Mouse (Mus musculus): ENCODE measurements around the gene Orc2. TPM values are rescaled to one million over a fixed set of nuclear protein-coding genes. Genes with fewer than 3 reads are reported as not detected.

The Orc2 gene
- 10 to 100 TPM; 13.7 to 30.8 (median 27.1) TPM for polyA plus RNA-seq (2017; shearing (Covaris generic))

DNA sequence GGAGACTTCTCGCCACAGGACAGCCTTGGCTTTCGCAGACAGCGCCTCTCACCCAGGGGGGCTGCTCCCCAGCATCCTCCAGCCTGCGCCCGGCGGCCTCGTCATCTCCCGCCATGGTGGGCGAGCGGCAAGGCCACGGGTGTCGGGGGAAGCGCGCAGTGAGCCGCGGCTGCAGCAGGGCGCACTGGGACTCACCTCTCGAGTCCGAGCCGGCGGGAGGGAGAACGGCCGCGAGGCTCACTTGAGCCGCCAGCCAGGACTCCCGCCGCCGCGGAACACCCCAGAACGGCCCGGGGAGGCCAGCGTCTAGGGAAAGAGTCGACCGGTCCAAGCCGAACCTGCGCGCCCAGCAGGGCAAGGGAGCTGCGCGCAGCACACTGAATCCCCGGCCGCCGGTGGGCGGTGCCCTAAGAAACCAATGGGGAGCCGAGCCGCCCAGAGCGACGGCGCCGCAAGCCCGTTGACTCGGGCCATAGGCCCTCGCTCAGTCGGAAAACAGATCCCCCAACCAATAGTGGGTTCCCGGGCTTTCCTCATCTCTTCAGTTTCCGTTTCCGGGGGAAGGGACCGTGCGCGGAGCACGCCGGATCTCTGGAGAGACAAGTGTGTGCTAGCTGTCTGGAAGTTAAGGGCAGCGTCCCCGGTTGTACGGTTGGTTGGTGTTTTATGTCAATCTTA, at the start of gene Orc2:
Orc2 (minus strand) TSS at position 533 of the 678 bp plus-strand sequence.
- ATAC-seq, result peak; percentile 100

DNA sequence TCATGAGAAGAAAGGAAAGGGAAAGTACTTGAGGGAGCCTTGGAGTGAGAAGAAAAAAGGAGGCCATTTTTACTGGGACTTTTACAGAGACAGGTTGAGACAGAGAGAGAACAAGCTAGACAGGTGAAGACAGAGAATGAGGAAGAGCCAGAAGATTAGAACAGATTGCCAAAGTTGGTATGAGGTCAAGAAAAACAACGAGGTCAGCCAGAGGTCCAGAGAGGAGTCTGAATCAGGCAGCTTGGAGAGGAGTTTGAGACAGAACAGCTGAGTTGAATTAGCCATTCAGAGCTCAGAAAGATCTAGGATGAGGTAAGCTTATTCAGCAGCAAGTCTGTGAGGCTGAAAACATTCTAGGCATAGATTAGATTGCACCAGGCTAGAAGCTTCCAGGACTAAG, 36.5 kb upstream of the Orc2 start:
- ATAC-seq, result no peak

DNA sequence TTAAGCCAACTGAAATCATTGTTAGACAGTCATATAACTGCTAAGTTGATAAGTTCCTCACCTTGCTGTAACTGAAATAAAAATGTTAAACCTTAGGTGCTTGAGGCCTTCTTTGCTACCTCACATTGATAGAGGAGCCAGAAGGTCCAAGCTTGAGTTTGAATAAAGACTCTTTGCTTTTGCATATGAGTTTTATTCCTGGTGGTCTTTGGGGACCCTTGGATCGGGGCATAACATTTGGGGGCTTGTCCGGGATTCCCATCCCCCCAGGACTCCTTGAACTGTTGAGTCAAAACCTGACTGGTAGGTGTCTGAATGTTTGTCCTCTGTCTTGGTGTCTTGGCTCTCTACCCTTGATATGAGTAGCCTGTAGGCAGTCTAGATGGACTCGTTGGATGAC, 2.3 kb upstream of the Orc2 start:
- no peak for ATAC-seq

DNA sequence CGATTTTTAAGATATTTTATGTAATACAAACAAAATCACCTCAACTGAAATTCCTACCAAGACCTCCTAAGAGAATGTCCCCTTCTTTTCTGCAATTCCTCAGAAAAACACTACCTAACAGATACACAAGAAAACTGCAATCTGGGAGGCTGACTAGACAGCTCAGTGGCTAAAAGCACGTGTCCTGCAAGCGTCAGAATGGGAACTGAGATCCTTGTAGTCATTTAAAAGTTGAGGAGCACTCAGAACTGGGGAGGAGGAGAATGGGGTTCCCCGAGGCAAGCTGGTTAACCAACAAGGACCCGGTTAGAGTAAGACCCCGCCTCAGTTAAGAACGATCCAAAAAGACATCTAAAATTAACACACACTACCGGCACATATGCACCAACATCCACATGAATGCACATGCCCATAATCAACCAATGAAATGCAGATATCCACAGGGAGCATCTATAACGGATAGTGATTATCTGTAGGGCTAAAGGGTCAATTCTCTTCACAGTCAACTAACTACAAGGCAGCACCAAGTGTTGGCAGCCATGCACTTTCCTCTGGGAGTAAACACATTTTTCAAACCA, 1.0 kb downstream of the Orc2 start:
- no peak for ATAC-seq

DNA sequence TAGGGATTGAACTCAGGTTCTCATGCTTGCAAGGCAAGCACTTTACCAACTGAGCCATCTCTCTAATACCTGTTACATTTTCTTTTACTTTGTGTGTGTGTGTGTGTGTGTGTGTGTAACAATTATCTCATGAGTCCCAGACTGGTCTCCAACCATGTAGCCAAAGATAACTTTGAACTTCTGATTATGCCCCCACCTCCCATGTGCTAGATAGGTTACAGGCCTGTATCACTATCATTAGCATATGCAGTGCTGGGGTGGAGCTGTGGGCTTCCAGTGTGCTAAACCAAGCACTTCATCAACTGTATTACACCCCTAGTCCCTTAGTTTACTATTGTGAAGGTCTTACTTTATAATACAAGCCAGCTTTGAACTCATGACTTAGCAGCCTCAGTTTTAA, 1.8 kb downstream of the Orc2 start:
- no peak for ATAC-seq

DNA sequence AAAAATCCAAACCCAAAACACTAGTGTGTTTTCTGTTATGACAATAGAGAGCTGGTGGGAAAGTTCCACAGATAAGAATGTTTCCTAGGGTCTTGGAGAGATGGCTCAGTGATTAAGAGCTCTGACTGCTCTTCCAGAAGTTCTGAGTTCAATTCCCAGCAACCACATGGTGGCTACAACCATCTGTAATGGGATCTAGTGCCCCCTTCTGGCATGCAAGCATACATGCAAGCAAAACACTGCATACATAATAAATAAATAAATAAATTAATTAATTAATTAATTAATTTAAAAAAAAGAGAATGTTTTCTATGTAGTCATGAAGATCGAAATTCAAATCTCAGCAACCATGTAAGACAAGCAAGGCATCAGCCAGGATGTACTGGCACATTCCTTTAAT, 6.2 kb downstream of the Orc2 start:
- no peak for ATAC-seq

DNA sequence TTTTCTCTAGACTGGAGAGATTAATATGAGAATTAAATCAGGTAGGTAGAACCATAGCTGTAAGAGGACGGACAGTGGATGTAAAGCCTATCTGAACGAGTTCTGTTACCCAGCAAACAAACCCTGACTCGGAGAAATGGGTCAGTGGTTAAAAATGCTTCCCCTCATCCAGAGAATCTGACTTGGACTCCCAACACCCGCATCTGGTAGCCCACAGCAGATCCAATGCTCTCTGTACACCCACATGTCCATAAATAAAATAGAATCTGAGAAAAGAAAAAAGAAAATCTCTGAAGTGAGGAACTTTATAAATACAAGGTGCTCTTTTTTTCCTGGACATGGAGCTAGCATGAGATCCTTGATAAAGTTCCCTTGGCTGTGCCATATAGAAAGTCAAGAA, 7.2 kb downstream of the Orc2 start:
- no peak for ATAC-seq

DNA sequence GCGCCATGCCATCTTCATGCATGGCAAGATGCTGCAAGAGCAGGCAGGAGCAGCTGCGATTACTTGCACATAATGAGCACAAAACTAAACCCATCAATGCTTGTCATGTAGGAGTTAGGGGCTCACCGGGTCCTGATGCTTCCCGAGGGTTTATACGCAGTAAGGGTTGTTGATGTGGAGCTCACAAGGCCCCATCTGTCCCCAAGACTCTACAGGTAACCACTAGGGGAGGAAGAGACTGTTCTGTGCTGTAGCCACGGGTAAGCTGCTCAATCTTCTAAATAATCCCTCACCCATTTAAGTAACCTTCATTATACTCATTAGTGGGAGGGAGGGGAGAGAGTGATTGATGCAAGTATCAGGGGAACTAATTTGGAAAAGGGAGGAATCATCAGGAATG, 9.3 kb downstream of the Orc2 start:
- no peak for ATAC-seq

DNA sequence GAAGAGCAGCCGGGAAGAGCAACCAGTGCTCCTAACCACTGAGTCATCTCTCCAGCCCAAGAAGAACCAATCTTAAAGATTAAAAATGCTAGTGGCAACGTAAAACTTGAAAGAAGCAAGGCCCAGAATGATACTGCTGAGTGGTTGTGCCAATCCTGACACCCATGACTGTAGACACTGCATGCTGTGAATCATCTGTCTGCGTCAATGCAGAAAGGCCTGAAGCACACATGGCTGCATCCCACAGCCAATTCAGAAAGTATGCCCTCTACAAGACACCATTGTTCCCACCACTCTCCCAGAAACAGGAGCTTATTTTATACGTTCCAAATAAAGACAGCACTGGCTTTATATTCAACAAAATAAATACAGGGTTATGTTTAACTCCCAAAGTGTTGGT, 22.3 kb downstream of the Orc2 start:
- no peak for ATAC-seq

DNA sequence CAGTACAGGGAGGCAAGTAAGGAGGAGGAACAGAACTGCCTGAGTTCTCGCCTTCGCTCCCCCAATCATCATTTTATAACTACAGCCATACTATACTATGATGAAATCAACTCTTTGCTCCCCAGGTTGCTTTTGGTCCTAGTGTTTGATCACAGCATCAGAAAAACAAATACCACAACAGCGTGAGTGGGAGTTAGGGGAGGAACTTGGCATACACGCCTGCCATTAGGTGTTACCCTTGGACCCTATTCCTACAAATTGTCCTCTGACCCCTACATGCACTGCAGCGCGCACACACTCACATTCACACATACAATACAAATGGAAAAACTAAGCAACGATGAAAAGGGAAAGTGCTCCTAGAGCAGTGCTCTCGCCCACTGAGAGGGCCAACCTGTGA, 29.2 kb downstream of the Orc2 start:
- no peak for ATAC-seq

DNA sequence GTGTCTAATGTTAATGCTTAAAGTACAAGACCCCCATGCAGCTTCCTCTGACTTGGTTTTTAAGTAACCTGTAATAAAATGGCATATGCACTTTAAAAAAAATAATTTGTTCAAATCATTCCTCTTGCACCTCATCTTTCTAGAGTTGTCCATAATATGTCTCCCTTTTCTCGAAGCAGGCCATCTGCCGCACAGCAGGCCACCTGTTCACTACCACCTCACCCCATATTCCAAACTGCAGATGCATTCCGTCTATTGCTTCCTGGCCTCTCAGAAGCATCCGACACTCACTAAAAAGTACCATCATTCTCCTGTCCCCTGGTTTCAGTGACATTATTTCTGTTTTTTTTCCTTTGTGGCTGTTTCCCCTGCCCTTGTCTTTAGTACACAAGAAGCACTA, 39.3 kb downstream of the Orc2 start:
- no peak for ATAC-seq

DNA sequence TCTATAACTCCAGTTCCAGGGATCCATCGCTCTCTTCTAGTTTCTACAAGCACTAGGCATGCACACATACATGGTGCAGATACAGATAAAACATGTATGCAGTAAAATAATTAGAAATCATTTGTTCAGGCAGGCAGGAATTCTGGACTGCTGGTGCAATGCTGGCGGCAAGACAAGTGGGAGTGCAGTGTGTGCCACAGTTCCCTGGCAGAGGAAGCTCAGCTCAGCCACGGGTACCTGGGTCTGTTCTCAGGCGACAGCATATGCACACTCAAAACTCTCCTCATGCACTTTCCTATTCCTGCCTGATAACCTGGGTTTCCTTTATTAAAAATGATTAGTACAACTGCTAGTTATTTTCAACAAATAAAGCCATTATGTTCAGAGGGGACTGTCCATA, 39.9 kb downstream of the Orc2 start:
- no peak for ATAC-seq

DNA sequence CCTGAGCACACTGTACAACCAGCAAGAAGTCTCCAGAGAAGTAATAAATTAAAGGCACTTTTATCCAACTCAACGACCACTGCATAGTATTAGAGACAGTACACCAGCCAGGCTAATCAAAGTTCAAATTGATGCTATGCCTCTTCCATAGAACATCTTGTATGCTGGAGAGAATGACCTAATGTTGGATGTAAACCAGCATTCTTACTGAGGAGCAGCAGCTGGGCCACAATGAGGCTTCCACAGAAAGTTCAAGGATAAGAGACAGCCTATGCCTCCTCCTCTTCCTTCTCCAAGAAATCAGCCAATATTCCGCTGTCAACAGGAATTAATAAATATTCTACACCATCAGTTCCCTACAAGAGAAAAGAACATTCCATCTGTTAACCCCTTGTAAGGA, 41.0 kb downstream of the Orc2 start:
- ATAC-seq, result no peak

DNA sequence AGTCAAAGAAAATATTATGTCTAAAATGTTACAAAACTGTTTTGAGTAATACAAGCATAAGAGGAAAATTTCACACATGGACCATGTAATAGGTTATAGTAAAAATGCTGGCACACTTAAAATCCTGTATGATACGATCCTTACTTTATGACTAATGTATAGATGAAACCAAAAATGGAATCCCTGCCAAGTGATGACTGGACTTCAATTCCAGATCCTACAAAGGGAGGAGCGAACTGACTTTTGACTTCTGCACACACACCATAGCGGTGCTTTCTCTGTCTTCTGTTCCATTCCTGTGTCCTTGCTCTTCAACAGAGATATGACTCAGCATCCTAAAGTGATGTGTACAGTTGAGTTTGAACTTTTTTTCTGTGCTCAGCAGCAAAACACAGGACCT, 44.3 kb downstream of the Orc2 start:
- ATAC-seq, result no peak

DNA sequence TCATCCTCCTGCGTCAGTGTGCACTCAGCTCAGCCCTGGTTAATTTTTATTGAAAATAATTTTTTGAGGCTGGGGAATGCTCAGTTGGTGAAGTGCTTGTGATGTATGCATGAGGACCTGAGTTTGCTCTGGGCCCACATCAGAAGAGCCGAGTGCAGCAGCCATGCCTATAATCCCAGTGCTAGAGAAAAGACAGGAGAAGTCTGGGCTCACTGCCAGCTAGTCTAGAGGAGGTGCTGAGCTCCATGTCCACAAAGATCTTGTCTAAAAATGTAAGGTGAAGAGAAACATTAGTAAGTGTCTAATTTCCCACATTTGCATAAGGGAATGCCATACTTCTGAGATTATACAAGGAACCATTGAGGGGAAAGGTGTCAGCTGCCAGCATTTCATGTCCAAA, 46.0 kb downstream of the Orc2 start:
- no peak for ATAC-seq

DNA sequence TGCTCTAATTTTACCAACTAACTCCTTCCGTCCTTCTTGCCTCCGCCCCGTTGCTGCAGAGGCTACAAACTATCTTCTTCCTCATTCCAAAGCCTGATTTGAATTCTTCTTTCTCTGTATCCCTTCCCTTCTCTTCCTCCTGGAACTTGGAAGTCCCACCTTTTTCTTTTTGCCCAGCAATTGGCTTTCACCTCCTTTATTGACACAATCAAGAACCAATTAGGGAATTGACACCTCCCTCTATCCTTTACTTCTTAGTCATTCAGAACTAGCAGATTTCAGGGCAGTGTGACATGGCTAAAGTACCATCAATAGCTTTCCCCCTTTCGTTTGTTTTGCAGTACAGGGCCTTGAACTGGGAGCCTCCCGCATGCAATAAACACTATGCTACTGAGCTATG, 46.7 kb downstream of the Orc2 start:
- no peak for ATAC-seq

DNA sequence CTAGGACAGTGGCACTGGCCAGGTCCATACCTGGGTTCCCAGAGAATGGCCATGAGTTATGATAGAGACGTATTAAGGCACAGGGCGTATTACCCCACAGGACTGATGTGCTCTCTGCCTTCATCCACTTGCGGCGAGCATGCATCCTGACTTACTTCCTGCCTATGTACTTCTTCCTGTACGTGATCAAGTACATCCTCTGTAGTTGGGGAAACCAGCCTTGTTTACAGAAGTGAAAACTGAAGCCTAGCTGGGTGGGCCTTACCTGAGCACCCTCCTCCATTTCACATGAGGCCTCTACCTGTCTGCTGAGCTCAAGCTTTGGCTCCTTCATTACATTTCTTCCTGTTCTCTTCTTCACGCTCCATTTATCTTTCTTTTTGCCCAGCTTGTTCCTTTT, 50.6 kb downstream of the Orc2 start:
- ATAC-seq, result peak; percentile 94

DNA sequence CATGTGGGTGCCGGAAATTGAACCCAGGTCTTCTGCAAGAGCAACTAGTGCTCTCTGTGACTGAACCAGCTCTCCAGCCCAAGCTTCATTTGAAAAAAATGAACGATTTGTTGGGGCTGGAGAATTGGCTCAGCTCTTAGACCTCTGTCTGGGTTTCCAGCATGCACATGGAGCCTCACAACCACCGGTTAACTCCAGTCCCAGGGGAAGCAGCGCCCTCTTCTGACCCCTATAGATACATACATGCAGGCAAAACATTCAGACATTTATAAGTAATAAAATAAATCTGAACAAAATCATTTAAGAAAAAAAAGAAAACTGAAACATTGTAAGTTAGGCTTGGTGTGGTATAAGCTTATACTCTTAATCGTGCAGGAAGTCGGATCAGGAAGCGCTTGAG, 56.5 kb downstream of the Orc2 start:
- ATAC-seq, result no peak

DNA sequence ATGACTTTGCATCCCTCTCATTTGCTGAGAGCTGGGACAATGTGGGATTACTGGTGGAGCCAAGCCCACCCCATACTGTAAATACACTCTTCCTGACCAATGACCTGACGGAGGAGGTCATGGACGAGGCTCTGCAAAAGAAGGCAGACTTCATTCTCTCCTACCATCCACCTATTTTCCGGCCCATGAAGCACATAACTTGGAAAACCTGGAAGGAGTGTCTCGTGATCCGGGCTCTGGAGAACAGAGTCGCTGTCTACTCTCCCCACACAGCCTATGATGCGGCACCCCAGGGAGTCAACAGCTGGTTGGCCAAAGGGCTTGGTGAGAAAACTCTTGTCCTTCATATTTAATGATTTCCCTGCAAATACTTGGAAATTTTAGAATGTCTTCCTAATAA, 57.1 kb downstream of the Orc2 start:
- no peak for ATAC-seq

DNA sequence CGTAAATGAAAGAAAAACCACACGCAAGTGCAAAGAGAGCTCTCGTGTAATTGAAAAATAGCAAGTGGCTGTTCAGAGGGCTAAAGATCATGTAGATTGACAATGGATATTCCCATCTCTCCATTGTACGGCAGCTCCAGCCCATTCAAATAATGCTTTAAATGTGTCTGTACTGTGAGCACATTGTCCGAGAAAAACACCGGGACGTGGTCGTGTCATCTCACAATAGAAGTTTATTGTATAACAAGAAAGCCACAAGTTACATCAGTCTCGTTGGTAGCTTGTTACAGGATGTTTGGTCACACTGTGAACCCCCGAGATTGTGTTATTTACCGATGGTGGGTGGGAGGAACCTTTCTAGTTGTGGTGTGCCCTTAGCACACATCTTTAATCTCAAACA, 59.0 kb downstream of the Orc2 start:
- peak; percentile 14 for ATAC-seq

DNA sequence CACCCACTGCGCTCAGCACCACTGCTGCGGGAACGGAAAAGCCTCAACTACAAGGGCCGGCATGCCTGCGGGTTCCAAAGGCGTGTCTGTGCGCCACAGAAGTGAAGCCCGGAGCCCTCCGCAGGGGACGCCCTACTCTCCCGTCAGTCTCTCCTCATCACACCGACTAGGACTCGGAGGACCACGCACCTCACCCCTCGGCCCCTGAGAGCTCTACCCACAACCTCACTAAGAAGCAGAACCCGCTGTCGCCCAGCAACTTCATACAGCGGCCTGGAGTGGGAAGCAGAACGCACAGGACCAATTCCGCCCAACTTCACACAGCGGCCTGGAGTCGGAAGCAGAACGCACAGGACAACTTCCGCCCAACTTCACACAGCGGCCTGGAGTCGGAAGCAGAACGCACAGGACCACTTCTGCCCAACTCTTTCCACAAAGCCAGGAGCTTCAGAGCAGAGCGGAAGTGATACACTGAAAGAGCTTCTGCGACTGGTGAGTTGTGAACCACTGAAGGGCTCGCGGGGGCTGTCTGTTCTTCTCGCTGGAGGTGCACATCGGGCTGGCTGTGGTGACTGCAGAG, 59.7 kb downstream of the Orc2 start, which contains the start of the genes Nif3l1 and Ppil3:
Nif3l1 (plus strand) TSS at position 9 of the 580 bp plus-strand sequence.
Ppil3 (minus strand) TSS at position 344 of the 580 bp plus-strand sequence.
- peak; percentile 91 for ATAC-seq

DNA sequence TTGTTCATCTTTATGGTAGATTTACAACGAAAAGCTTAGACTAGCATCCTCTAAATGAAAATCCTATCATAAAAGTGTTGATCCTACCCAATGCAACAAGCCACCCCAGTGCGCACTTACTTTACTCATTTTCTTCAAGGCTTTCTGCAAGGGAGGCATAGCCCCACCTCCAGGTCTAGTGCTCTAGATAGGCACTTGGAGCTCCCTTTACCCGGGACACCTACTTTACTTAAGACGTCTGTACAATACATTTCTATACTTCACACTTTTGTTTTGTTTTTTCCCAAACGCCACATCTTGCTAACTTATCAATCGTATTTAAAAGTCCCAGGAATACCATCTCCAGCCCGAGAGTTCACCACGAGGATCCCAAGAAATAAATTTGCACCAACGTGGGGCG, 60.2 kb downstream of the Orc2 start:
- no peak for ATAC-seq

DNA sequence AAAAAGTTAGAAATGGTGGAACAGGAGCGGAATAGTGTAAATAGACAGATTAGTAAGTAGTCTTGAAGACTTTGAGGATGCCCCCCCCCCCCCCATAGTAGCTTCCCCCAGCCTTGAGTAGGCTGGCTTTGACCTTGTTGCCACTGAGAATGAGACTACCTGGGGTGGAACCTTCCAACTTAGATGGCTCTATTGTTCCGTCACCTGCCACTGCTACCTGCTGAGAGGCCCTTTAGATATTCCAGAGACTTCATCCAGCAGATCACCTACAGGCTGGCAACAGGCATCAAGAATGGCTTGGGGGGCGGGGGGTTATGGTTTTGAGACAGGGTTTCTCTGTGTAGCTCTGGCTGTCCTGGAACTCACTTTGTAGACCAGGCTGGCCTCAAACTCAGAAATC, 80.4 kb downstream of the Orc2 start:
- ATAC-seq, result no peak

Measured in inflammation-experienced regulatory T-cells, adult 6 months (primary cell).